Mouse (Mus musculus) heart, postnatal 36 days (tissue): ENCODE measurements around the gene Gm17783. TPM values are rescaled to one million over a fixed set of nuclear protein-coding genes. Genes with fewer than 3 reads are reported as not detected.
"Not testable (repeated sequence)": the region's sequence is repeated elsewhere in the genome, so short reads cannot be mapped to it uniquely, and the experiment has no call there.

Experiments
- DNase-seq, 2 experiments: peaks; one replicate each; pipeline ENCODE4 v3.0.0; 2021 to 2022
- intact Hi-C: fragments of 180-260 bp; cut with DNase I; formaldehyde crosslinking; loops from one replicate; pipeline ENCODE4 v1.15.1; 2025
- total RNA-seq, 2 experiments: library from RNA; stranded (reverse); gene quantifications; 2 replicates each; pipeline ENCODE4 v1.2.3; 2021

Gm17783 gene
- total RNA-seq = not detected

DNA sequence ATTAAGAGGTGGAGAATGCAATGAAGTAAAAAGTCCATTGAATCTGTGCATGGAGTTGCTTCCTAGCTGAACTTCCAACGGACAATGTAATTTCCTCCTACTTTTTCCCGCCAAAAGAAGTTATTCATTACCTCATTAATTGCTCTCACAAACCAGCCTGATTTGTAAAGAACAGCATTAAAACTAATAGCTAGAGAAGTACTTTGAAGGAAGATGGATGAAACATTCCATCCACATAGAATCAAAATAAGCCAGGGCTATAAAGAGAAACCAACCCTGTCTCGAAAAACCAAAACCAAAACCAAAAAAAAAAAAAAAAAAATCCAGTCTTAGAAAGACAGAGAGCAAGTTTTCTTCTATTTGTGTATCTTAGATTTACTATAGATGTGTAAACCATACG is at the start of gene Gm17783:
Gm17783 (minus strand) TSS at position 101 of the 400 bp plus-strand sequence.
- intact Hi-C loops = no loop called here
- no peak for DNase-seq

DNA sequence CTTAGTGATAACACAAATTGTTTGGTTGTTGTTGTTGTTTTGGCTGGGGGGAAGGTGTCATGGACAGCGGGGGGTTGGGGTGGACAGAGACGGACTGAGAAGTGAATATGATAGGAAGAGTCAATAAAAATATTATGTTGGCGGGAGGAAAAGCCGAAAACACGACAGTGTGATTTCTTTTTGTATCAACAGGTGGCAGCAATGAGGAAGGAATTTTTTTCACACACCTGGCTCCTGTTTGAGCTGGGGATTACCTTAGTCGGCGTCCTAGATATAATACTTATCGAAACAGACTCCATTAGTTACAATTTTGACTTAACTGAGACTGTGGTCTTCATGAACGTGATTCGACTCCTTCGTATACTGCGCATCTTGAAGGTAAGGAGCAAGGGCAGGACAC is 48.0 kb upstream of the Gm17783 start:
- intact Hi-C loops = no loop called here
- DNase-seq = no peak

- intact Hi-C loops = no loop called here
- DNase-seq = no peak
These were observed 40.5 kb upstream of the Gm17783 start for GRCm38 (mm10) chr16:45572307-45572706.

DNA sequence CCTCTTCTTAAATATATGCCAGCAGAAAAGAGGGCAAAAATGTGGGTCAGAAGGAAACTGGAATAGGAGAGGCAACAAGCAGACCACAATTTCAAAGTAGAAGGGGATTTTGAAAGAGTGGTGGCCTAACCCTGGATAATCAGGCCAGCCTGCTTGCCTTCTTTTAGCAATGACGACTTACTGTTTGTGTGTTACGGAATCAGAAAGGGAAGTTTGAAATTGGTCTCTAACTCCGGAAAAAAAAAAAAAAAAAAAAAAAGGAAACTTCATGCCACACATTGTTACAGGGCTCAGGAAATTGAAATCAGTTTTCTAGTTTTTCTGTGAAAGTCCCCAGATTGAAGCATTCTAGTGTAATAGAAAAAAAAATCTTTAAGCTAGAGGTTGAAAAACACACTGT is 29.9 kb upstream of the Gm17783 start:
- intact Hi-C loops = no loop called here
- no peak for DNase-seq

DNA sequence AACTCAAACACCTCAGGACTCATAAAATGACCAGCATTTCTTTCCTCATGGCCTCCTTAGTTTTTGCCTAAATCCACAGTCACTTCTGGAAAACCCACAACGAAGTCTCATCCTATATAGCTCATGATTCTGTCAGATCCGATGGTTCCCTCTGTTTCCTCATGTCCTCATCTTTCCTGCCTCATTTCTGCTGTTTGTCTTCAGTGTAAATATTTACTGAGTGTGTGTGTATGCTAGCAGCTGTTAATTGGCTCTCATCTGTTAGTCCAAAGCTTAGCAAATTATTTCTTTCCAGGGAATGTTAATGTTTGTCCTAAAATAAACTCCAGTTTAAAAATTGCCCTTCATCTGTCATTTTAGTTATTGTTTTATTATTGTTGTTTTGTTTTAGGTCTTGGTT is 19.7 kb upstream of the Gm17783 start:
- intact Hi-C loops = no loop called here
- DNase-seq = no peak

- DNase-seq = no peak
- intact Hi-C loops = no loop called here
These were observed 16.1 kb upstream of the Gm17783 start for GRCm38 (mm10) chr16:45547982-45548381.

GRCm38 (mm10) chr16:45544341-45544740 is 12.5 kb upstream of the Gm17783 start:
- intact Hi-C loops = no loop called here
- DNase-seq = no peak

- no peak for DNase-seq
- intact Hi-C loops = no loop called here
These were observed 10.3 kb upstream of the Gm17783 start for GRCm38 (mm10) chr16:45542108-45542507.

DNA sequence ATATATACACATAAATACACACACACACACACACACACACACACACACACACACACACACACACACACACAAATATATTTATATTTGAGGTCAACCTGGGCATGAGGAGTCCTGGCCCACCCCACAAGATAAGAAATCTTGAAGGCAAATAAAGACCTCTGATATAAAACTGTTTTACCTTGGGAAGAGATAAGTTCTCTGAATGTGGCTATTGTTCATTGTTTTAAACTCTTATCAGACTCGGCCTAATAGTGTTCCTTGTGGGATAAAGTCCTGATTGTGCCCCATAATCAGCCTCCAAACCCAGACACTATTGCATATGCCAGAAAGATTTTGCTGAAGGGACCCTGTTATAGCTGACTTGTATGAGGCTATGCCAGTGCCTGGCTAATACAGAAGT is 6.5 kb upstream of the Gm17783 start:
- intact Hi-C loops = not testable (repeated sequence)

DNA sequence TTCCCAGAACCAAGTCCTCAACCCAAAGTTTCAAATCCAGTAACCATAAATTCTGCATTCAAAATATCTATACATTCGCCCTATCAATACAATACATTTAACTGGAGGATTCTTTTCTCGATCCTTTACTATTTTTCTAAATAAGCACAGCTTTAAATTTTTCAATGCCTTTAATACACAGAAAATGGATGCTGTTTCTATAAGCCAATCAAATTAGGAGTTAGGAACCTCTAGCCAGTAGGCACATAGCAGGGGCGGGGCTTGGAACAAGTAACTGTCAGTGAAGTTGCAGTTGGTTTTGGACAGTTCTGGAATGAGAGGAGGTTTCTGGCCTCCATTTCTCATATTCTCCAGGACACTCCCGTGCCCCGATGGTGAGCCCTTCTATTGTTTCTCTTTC is 3.2 kb upstream of the Gm17783 start, which contains the start of gene Slc9c1:
Slc9c1 (plus strand) TSS at position 301 of the 400 bp plus-strand sequence.
- intact Hi-C loops = no loop called here
- no peak for DNase-seq

More for the DNA sequence above, 6.5 kb upstream of the Gm17783 start:
- DNase-seq = not testable (repeated sequence)

GRCm38 (mm10) chr16:45525551-45525950 is 6.3 kb downstream of the Gm17783 start:
- intact Hi-C loops = no loop called here

GRCm38 (mm10) chr16:45495326-45495725 is 36.5 kb downstream of the Gm17783 start:
- intact Hi-C loops = no loop called here
- no peak for DNase-seq

More at GRCm38 (mm10) chr16:45525551-45525950, 6.3 kb downstream of the Gm17783 start:
- no peak for DNase-seq

DNA sequence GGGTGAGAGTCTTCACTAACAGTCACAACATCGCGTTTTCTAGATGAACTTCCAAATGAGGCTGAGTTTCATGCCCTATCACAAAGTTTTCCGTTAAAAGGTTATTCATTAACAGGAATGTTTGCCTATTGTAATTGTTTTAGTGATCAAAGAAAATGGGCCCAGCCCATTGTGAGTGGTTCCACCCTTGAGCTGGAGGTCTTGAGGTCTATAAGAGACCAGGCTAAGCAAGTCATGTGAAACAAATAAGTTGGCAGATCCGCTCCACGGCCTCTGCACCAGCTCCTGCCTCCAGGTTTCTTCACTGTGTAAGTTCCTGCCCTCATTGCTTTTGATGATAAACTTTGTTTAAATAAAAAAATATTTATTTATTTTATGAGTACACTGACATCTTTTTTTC is 38.9 kb downstream of the Gm17783 start, which contains the start of gene Gm609:
Gm609 (minus strand) TSS at position 43 of the 400 bp plus-strand sequence.
- intact Hi-C loops = no loop called here
- no peak for DNase-seq

- intact Hi-C loops = no loop called here
- DNase-seq = no peak
These were observed 54.9 kb downstream of the Gm17783 start for GRCm38 (mm10) chr16:45476991-45477390.

DNA sequence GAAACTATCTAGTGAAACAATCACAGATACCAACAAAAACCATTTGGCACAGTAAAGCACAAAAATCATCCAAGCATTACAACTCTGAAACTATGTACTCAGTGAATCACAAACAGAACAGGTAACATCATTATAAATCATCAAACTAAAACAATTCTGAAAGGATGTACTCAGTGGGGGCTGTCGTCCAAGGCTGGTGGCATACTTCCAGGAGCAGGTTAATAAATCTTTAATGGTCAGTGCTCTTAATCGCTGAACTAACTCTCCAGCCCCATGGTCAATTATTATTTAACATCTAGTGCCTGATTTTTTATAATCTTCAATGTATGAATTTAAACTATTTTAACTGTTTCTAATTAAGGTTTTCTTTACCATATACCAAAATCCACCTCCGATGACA is 60.0 kb downstream of the Gm17783 start:
- DNase-seq, intact Hi-C loops: not testable (repeated sequence)

Other genes starting within 250 kb of the Gm17783 start
- 10 to 100 TPM; 66.9 to 69.8 TPM for gene Cd200, start 123.0 kb downstream of the Gm17783 start, total RNA-seq
- gene Gm609, start 39.1 kb downstream of the Gm17783 start, total RNA-seq = not detected
- not detected for gene Slc9c1, start 3.3 kb upstream of the Gm17783 start, total RNA-seq
- gene Gcsam, start 78.3 kb upstream of the Gm17783 start, total RNA-seq = under 1 TPM; 0.22 to 0.25 TPM
- not detected for gene BC016579, start 122.0 kb upstream of the Gm17783 start, total RNA-seq
- gene Tmprss7, start 161.6 kb upstream of the Gm17783 start, total RNA-seq = not detected
- gene Tagln3, start 192.6 kb upstream of the Gm17783 start, total RNA-seq = under 1 TPM; 0.43 to 0.64 TPM
- 10 to 100 TPM; 15.2 to 17.9 TPM for gene Abhd10, start 210.9 kb upstream of the Gm17783 start, total RNA-seq